Comparison of ENCODE assay signal across 16 mouse cellular contexts in genomic region chr13:20899372-20899771, GRCm38 (mm10).
DNase-seq lines count a peak whose midpoint lies in the region; ATAC-seq and TF ChIP-seq lines count a peak whose summit lies in the region.
"Had no signal": no experiment of that assay in that cellular context is flagged by ENCODE, and none has a peak within 500 bp of the region (broad histone marks: within the 10 kb centered on the region; RNA-seq: fewer than 3 reads in every experiment).

No protein-coding gene starts in this region.

- H3K4me2 ChIP-seq in kidney, embryonic 14.5 days (replicated peaks; ENCODE audit: low read depth, low read length), result no peak overlapping the region
- H3K4me2 ChIP-seq in kidney, postnatal 0 days (ENCODE audit: low read length), result no peak overlapping the region
- H3K4me2 ChIP-seq: forebrain, embryonic 13.5 days; heart, embryonic 12.5 days; hindbrain, embryonic 15.5 days had no signal

- no peak overlapping the region for H3K4me3 ChIP-seq in kidney, embryonic 14.5 days (ENCODE audit: low read length)
- no peak overlapping the region for H3K4me3 ChIP-seq in kidney, postnatal 0 days (replicated peaks; ENCODE audit: low read depth, low read length)
- H3K4me3 ChIP-seq: forebrain, embryonic 13.5 days; heart, embryonic 12.5 days; hindbrain, embryonic 10.5 days; hindbrain, embryonic 15.5 days had no signal

- no peak for ATAC-seq in kidney, embryonic 14.5 days (ENCODE audit: low FRiP score, low TSS enrichment)
- ATAC-seq in kidney, postnatal 0 days (replicated peaks; ENCODE audit: low FRiP score, low read depth), result peak; percentile 78
- ATAC-seq: forebrain, embryonic 13.5 days; forebrain, postnatal 0 days had no signal

- H3K36me3 ChIP-seq in kidney, embryonic 14.5 days (ENCODE audit: control insufficient read depth, insufficient read depth, low read length), result no peaks in the 10 kb centered on the region
- no peaks in the 10 kb centered on the region for H3K36me3 ChIP-seq in kidney, postnatal 0 days (ENCODE audit: insufficient read depth, low read length)
- H3K36me3 ChIP-seq: heart, embryonic 12.5 days; hindbrain, embryonic 10.5 days; hindbrain, embryonic 15.5 days had no signal

- no peak for TF ChIP-seq CTCF in kidney, postnatal 0 days (IDR thresholded peaks at IDR 0.05; ENCODE audit: low read depth)

- no peak overlapping the region for H3K27ac ChIP-seq in kidney, embryonic 14.5 days (ENCODE audit: low read depth, low read length)
- H3K27ac ChIP-seq in kidney, postnatal 0 days, result no peak overlapping the region
- H3K27ac ChIP-seq: forebrain, embryonic 13.5 days; hindbrain, embryonic 10.5 days; hindbrain, embryonic 15.5 days had no signal

- no peak overlapping the region for H3K9ac ChIP-seq in kidney, embryonic 14.5 days (ENCODE audit: low read depth, low read length)
- no peak overlapping the region for H3K9ac ChIP-seq in kidney, postnatal 0 days (ENCODE audit: low read depth, low read length)
- H3K9ac ChIP-seq: forebrain, embryonic 13.5 days; forebrain, postnatal 0 days; heart, embryonic 12.5 days; hindbrain, embryonic 15.5 days had no signal

- H3K27me3 ChIP-seq in kidney, embryonic 14.5 days (ENCODE audit: control insufficient read depth, insufficient read depth, low read length), result no peaks in the 10 kb centered on the region
- no peaks in the 10 kb centered on the region for H3K27me3 ChIP-seq in kidney, postnatal 0 days (ENCODE audit: insufficient read depth, low read length)
- H3K27me3 ChIP-seq: forebrain, embryonic 13.5 days; heart, embryonic 12.5 days; hindbrain, embryonic 15.5 days had no signal

- no peaks in the 10 kb centered on the region for H3K4me1 ChIP-seq in kidney, embryonic 14.5 days (ENCODE audit: control insufficient read depth, insufficient read depth, low read length)
- H3K4me1 ChIP-seq in kidney, postnatal 0 days (replicated peaks; ENCODE audit: insufficient read depth, low read length), result no peaks in the 10 kb centered on the region

- peak; percentile 7 for DNase-seq in kidney, adult 18-20 months
- DNase-seq in kidney, postnatal 0 days (ENCODE audit: low spot score), result no peak
- peak; percentile 58 to 61 for DNase-seq in kidney, postnatal 36 days
- no peak for DNase-seq in spleen, adult 18-20 months
- no peak for DNase-seq in gastrocnemius, postnatal 4 days (ENCODE audit: low spot score in 2 of 2)
- DNase-seq: adrenal gland, adult 2 months; adrenal gland, postnatal 25 days; cerebellum, adult 8-10 months; cerebellum, postnatal 25 days; forebrain, postnatal 0 days; gastrocnemius, postnatal 14 days had no signal

- WGBS in kidney, embryonic 14.5 days, result 9% methylated on average over 1 of the region's 1 CpGs
- 43% methylated on average over 1 of the region's 1 CpGs for WGBS in kidney, postnatal 0 days

- no peaks in the 10 kb centered on the region for H3K9me3 ChIP-seq in kidney, embryonic 14.5 days (ENCODE audit: control insufficient read depth, low read length)
- H3K9me3 ChIP-seq in kidney, postnatal 0 days (replicated peaks; ENCODE audit: low read length), result no peaks in the 10 kb centered on the region
- H3K9me3 ChIP-seq: forebrain, embryonic 13.5 days; heart, embryonic 12.5 days; hindbrain, embryonic 10.5 days; hindbrain, embryonic 15.5 days had no signal

Comparison
In these comparisons a context has a peak if more than half of its experiments do, and no peak if none do; other contexts are left out.
1. DNase-seq: peak in kidney, adult 18-20 months (single experiment) and kidney, postnatal 36 days (2 of 2); none in kidney, postnatal 0 days (single experiment), spleen, adult 18-20 months (0 of 2) and gastrocnemius, postnatal 4 days (0 of 2).